Mouse (Mus musculus): Measurements from ENCODE around the gene Camta1.

GRCm38 (mm10) chr4:151765376-151765775 lies 96.3 kb downstream of the Camta1 start:
- TF ChIP-seq CTCF (conservative IDR thresholded peaks at IDR 0.05; ENCODE audit: insufficient read depth, insufficient read length, low read depth, low read length) (no peak), POLR2A (IDR thresholded peaks at IDR 0.05; ENCODE audit: low read depth, low read length) (no peak)
